Comparison of ENCODE assay signal across 8 mouse cellular contexts in the genomic region with DNA sequence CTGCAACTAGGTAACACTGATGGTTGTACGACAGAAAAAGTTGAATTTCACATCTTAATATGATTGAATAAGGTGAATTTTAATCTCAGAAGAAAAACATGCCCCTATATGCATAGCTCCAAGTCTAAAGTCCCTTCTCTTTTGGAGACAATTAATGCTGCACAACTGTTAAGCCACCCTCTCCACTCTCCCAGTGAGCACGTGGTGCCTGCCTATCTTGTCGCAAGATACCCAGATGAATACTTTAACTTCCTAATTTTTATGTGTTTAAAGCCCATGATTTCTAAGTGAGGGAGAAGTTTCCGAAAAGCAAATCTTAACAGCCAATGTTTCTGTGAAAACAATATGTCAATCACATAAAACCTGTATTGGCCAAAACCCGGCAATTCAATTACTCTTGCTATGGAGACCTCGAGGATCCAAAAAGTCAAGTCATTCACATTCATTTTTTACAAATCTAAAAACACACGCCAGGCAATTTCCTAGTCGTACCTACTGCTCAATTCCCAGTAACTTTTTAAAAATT. TPM values are rescaled to one million over a fixed set of nuclear protein-coding genes. Genes with fewer than 3 reads are reported as not detected.
A peak's percentile ranks its signal among the peaks of the same experiment; 100 is the strongest.
DNase-seq lines count a peak whose midpoint lies in the region; ATAC-seq lines count a peak whose summit lies in the region.

No protein-coding gene starts in this region.

- no peaks in the 10 kb centered on the region for H3K9me3 ChIP-seq in heart, embryonic 13.5 days
- H3K9me3 ChIP-seq in hindbrain, embryonic 16.5 days (ENCODE audit: control insufficient read depth, low read length), result no peaks in the 10 kb centered on the region
- H3K9me3 ChIP-seq in midbrain, embryonic 14.5 days (ENCODE audit: control insufficient read depth, low read length), result no peaks in the 10 kb centered on the region

- intact Hi-C loops in heart, postnatal 14 days (cut with DNase I), result loop anchor here (1.0 to 10.0 kb wide), 2 partner anchors 16 to 823 kb away; partner anchors contain the start of genes Mrps14 and Zbtb37

- no peak for ATAC-seq in heart, embryonic 13.5 days (ENCODE audit: extremely low read depth, insufficient number of reproducible peaks, low FRiP score, low TSS enrichment)
- no peak for ATAC-seq in hindbrain, embryonic 16.5 days
- ATAC-seq in midbrain, embryonic 14.5 days (ENCODE audit: low FRiP score, low TSS enrichment), result no peak
- ATAC-seq in megakaryocyte-erythroid progenitor cell, adult 5-6 weeks (replicated peaks; ENCODE audit: low FRiP score, low TSS enrichment, poor library complexity, severe bottlenecking), result no peak
- ATAC-seq in cerebellum, adult (ENCODE audit: insufficient number of reproducible peaks, low FRiP score, low TSS enrichment), result no peak

- H3K27ac ChIP-seq in heart, embryonic 13.5 days (replicated peaks), result peak overlapping the region; percentile 97
- H3K27ac ChIP-seq in brown adipose tissue, adult 24 weeks (replicated peaks; ENCODE audit: low read depth, low read length), result peak overlapping the region; percentile 79; the same call in 1 of the 2 replicates
- H3K27ac ChIP-seq in hindbrain, embryonic 16.5 days (ENCODE audit: low read depth, low read length), result peak overlapping the region; percentile 91
- H3K27ac ChIP-seq in midbrain, embryonic 14.5 days (replicated peaks; ENCODE audit: low read depth, low read length), result peak overlapping the region; percentile 100; the same call in 1 of the 2 replicates

- peak overlapping the region; percentile 92 for H3K4me3 ChIP-seq in heart, embryonic 13.5 days
- peak overlapping the region; percentile 83 for H3K4me3 ChIP-seq in brown adipose tissue, adult 24 weeks (ENCODE audit: insufficient read depth, low read depth, low read length)
- H3K4me3 ChIP-seq in hindbrain, embryonic 16.5 days (ENCODE audit: low read length), result peak overlapping the region; percentile 93
- H3K4me3 ChIP-seq in midbrain, embryonic 14.5 days (replicated peaks; ENCODE audit: low read depth, low read length), result peak overlapping the region; percentile 92

- 1% methylated on average over 8 of the region's 8 CpGs for WGBS in heart, embryonic 13.5 days
- 2% methylated on average over 8 of the region's 8 CpGs for WGBS in hindbrain, embryonic 16.5 days
- 3% methylated on average over 8 of the region's 8 CpGs for WGBS in midbrain, embryonic 14.5 days

- peaks cover 27% of the 10 kb centered on the region for H3K4me1 ChIP-seq in heart, embryonic 13.5 days
- peaks cover 4% of the 10 kb centered on the region; the same call in 1 of the 2 replicates for H3K4me1 ChIP-seq in brown adipose tissue, adult 24 weeks (ENCODE audit: control insufficient read depth, insufficient read depth, insufficient read length, low read length)
- peaks cover 20% of the 10 kb centered on the region for H3K4me1 ChIP-seq in hindbrain, embryonic 16.5 days (ENCODE audit: control insufficient read depth, insufficient read depth, low read depth, low read length)
- peaks cover 25% of the 10 kb centered on the region for H3K4me1 ChIP-seq in midbrain, embryonic 14.5 days (ENCODE audit: control insufficient read depth, insufficient read depth, low read length)

- H3K9ac ChIP-seq in heart, embryonic 13.5 days, result peak overlapping the region; percentile 96
- H3K9ac ChIP-seq in hindbrain, embryonic 16.5 days (ENCODE audit: low read depth, low read length), result peak overlapping the region; percentile 96
- peak overlapping the region; percentile 93 for H3K9ac ChIP-seq in midbrain, embryonic 14.5 days (replicated peaks; ENCODE audit: low read length)

- peak overlapping the region; percentile 74 for H3K4me2 ChIP-seq in heart, embryonic 13.5 days
- peak overlapping the region; percentile 84 for H3K4me2 ChIP-seq in hindbrain, embryonic 16.5 days (ENCODE audit: low read length)
- peak overlapping the region; percentile 85 for H3K4me2 ChIP-seq in midbrain, embryonic 14.5 days (ENCODE audit: low read length)

- DNase-seq in heart, postnatal 14 days, result no peak
- peak; percentile 2 for DNase-seq in midbrain, embryonic 14.5 days
- no peak for DNase-seq in ovary, postnatal 14 days (ENCODE audit: low spot score)

- no peaks in the 10 kb centered on the region for H3K27me3 ChIP-seq in heart, embryonic 13.5 days (replicated peaks)
- no peaks in the 10 kb centered on the region for H3K27me3 ChIP-seq in hindbrain, embryonic 16.5 days (replicated peaks; ENCODE audit: control insufficient read depth, insufficient read depth, low read length)
- H3K27me3 ChIP-seq in midbrain, embryonic 14.5 days (ENCODE audit: control insufficient read depth, insufficient read depth, low read length), result no peaks in the 10 kb centered on the region

- peaks cover 16% of the 10 kb centered on the region for H3K36me3 ChIP-seq in heart, embryonic 13.5 days
- peaks cover 9% of the 10 kb centered on the region; the same call in 1 of the 2 replicates for H3K36me3 ChIP-seq in hindbrain, embryonic 16.5 days (ENCODE audit: control insufficient read depth, insufficient read depth, low read length)
- H3K36me3 ChIP-seq in midbrain, embryonic 14.5 days (ENCODE audit: control insufficient read depth, insufficient read depth, low read length), result peaks cover 14% of the 10 kb centered on the region

RNA-seq across cellular contexts. Expression of gene Cacybp, which starts 1.0 kb away (rescaled TPM):
- 150 and 170 TPM in 2 replicates for polyA plus RNA-seq in heart, embryonic 13.5 days (2015; fragmentation: Nextera tagmentation; extraction: Ambion mirVana)
- 10 to 100 TPM; 52.5 to 58.9 TPM for total RNA-seq in heart, postnatal 14 days (2021)
- 86.5 and 125 TPM in 2 replicates for polyA plus RNA-seq in brown adipose tissue, adult 24 weeks (2012; ENCODE audit: insufficient read depth, insufficient read length, missing spikeins)
- 263 and 294 TPM in 2 replicates for polyA plus RNA-seq in hindbrain, embryonic 16.5 days (2015; fragmentation: Nextera tagmentation; extraction: Ambion mirVana)
- polyA plus RNA-seq in midbrain, embryonic 14.5 days (2014; fragmentation: Nextera tagmentation; extraction: Ambion mirVana), result 275 and 317 TPM in 2 replicates
- total RNA-seq in megakaryocyte-erythroid progenitor cell, adult 5-6 weeks (2014; fragmentation: Nextera tagmentation), result 190 and 235 TPM in 2 replicates
- total RNA-seq in megakaryocyte-erythroid progenitor cell, adult 5-6 weeks (2017), result 361 and 387 TPM in 2 replicates

RNA-seq across cellular contexts. Expression of gene Mrps14, which starts 16.6 kb away (rescaled TPM):
- 186 and 201 TPM in 2 replicates for polyA plus RNA-seq in heart, embryonic 13.5 days (2015; fragmentation: Nextera tagmentation; extraction: Ambion mirVana)
- total RNA-seq in heart, postnatal 14 days (2021), result 10 to 100 TPM; 88.8 to 98.5 TPM
- polyA plus RNA-seq in brown adipose tissue, adult 24 weeks (2012; ENCODE audit: insufficient read depth, insufficient read length, missing spikeins), result 200 and 252 TPM in 2 replicates
- polyA plus RNA-seq in hindbrain, embryonic 16.5 days (2015; fragmentation: Nextera tagmentation; extraction: Ambion mirVana), result 129 and 137 TPM in 2 replicates
- polyA plus RNA-seq in midbrain, embryonic 14.5 days (2014; fragmentation: Nextera tagmentation; extraction: Ambion mirVana), result 144 and 151 TPM in 2 replicates
- 103 and 153 TPM in 2 replicates for total RNA-seq in megakaryocyte-erythroid progenitor cell, adult 5-6 weeks (2014; fragmentation: Nextera tagmentation)
- 113 and 118 TPM in 2 replicates for total RNA-seq in megakaryocyte-erythroid progenitor cell, adult 5-6 weeks (2017)

RNA-seq across cellular contexts. Expression of gene Tnn, which starts 58.3 kb away (rescaled TPM):
- 0.08 TPM in 1 of 2 replicates, not detected in the other for polyA plus RNA-seq in heart, embryonic 13.5 days (2015; fragmentation: Nextera tagmentation; extraction: Ambion mirVana)
- under 1 TPM; 0.05 to 0.07 TPM for total RNA-seq in heart, postnatal 14 days (2021)
- polyA plus RNA-seq in brown adipose tissue, adult 24 weeks (2012; ENCODE audit: insufficient read depth, insufficient read length, missing spikeins), result not detected in 2 replicates
- 0.08 and 0.44 TPM in 2 replicates for polyA plus RNA-seq in hindbrain, embryonic 16.5 days (2015; fragmentation: Nextera tagmentation; extraction: Ambion mirVana)
- 0.04 TPM in 2 replicates for polyA plus RNA-seq in midbrain, embryonic 14.5 days (2014; fragmentation: Nextera tagmentation; extraction: Ambion mirVana)
- not detected in 2 replicates for total RNA-seq in megakaryocyte-erythroid progenitor cell, adult 5-6 weeks (2014; fragmentation: Nextera tagmentation)
- total RNA-seq in megakaryocyte-erythroid progenitor cell, adult 5-6 weeks (2017), result not detected in 2 replicates
